Mouse (Mus musculus): ENCODE data around the gene Engase.

Gene Engase

GRCm38 (mm10) chr11:118520932-118521331 lies 44.3 kb downstream of the Engase start:
- in situ Hi-C loops (cut with MboI, MseI) = no loop called here

GRCm38 (mm10) chr11:118523496-118524145 lies 47.0 kb downstream of the Engase start:
- in situ Hi-C loops (cut with MboI, MseI) = no loop called here

GRCm38 (mm10) chr11:118525059-118525458 lies 48.4 kb downstream of the Engase start:
- in situ Hi-C loops (cut with MboI, MseI) = no loop called here

GRCm38 (mm10) chr11:118528761-118529160 lies 52.1 kb downstream of the Engase start:
- in situ Hi-C loops (cut with MboI, MseI) = no loop called here

GRCm38 (mm10) chr11:118530313-118530712 lies 53.7 kb downstream of the Engase start:
- in situ Hi-C loops (cut with MboI, MseI) = no loop called here

- in situ Hi-C loops (cut with MboI, MseI) = no loop called here
Measured at GRCm38 (mm10) chr11:118534382-118535092, 57.9 kb downstream of the Engase start.

- in situ Hi-C loops (cut with MboI, MseI) = no loop called here
Measured at GRCm38 (mm10) chr11:118538008-118538407, 61.4 kb downstream of the Engase start.
